Mouse (Mus musculus) heart, embryonic 16.5 days (tissue): ENCODE data around the gene Herc3. TPM values are rescaled to one million over a fixed set of nuclear protein-coding genes. Genes with fewer than 3 reads are reported as not detected.
"Not testable (repeated sequence)": the region's sequence is repeated elsewhere in the genome, so short reads cannot be mapped to it uniquely, and the experiment has no call there.

Source experiments
- ATAC-seq: fragments of 200-750 bp; cut with Nextera tagmentation; replicated peaks from 2 replicates; pipeline ENCODE4 v1.8.0; 2017; ENCODE audit warnings: moderate number of reproducible peaks; ENCODE audit not compliant: insufficient read depth, low FRiP score; ENCODE audit errors: extremely low read depth
- H3K27ac ChIP-seq: fragments of 300-500 bp; sonication (generic); 2 replicates; pipeline ENCODE4 v1.5.1; 2014; ENCODE audit warnings: mild to moderate bottlenecking, low read length, control low read depth, moderate library complexity
- H3K27me3 ChIP-seq: fragments of 300-500 bp; sonication (generic); 2 replicates; pipeline ENCODE4 v1.6.1; 2014; ENCODE audit warnings: low read length, mixed read lengths; ENCODE audit not compliant: control insufficient read depth, insufficient read depth
- H3K36me3 ChIP-seq: fragments of 300-500 bp; sonication (generic); 2 replicates; pipeline ENCODE4 v1.6.1; 2014; ENCODE audit not compliant: control insufficient read depth, insufficient read depth
- H3K4me1 ChIP-seq: fragments of 300-500 bp; sonication (generic); 2 replicates; pipeline ENCODE4 v1.6.1; 2014; ENCODE audit warnings: low read length, mixed read lengths; ENCODE audit not compliant: control insufficient read depth, insufficient read depth
- H3K4me2 ChIP-seq: fragments of 300-500 bp; sonication (generic); 2 replicates; pipeline ENCODE4 v1.6.1; 2014; ENCODE audit warnings: low read depth, mild to moderate bottlenecking, control low read depth, low read length
- H3K4me3 ChIP-seq: fragments of 300-500 bp; sonication (generic); 2 replicates; pipeline ENCODE4 v1.5.1; 2014; ENCODE audit warnings: mild to moderate bottlenecking, control low read depth, low read length
- H3K9ac ChIP-seq: fragments of 300-500 bp; sonication (generic); 2 replicates; pipeline ENCODE4 v1.6.1; 2014; ENCODE audit warnings: low read length, control low read depth
- H3K9me3 ChIP-seq: fragments of 300-500 bp; sonication (generic); replicated peaks from 2 replicates; pipeline ENCODE4 v1.6.1; 2016; ENCODE audit warnings: low read length; ENCODE audit not compliant: control insufficient read depth
- WGBS: fragments of 180-500 bp; shearing (Covaris S2); extraction: QIAGEN DNeasy Blood & Tissue Kit; methylation state at CpG from one replicate; pipeline ENCODE4 v1.1.7; 2014; 5-methylcytosine and 5-hydroxymethylcytosine counted together
- polyA plus RNA-seq: library from polyadenylated mRNA; unstranded; fragments of >200 nt; fragmentation: Nextera tagmentation; extraction: Ambion mirVana; gene quantifications from 2 replicates; pipeline ENCODE4 v1.2.1, GENCODE M21; 2015

The Herc3 gene
- polyA plus RNA-seq, 1 experiment from 2014 or later, result 42.4 TPM

- no peaks in the 10 kb centered on the region for H3K9me3 ChIP-seq
- H3K4me1 ChIP-seq, result no peaks in the 10 kb centered on the region
These were observed 16.6 kb downstream of the Herc3 start for GRCm38 (mm10) chr6:58847836-58848235.

DNA sequence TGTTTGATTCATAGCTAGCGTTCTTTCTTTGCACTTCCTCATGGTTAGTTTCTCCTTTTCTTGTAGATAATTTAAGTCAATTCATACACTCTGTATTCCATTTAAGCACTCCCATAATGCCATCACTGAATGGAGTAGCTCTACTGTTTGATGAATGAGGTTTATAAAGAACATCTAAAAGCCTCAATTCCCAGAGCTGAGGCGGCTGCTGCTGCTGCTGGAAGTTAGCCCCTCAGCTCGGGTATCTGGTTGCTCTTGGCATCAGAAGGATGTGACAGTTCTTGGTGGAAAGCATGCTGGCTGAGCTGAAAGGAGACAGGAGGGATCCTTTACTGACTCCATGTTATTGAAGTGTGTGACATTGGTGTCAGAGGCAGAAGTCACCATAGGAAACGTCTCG is 18.1 kb downstream of the Herc3 start:
- ATAC-seq, result no peak
- 76% methylated on average over 5 of the region's 5 CpGs for WGBS
- H3K4me2 ChIP-seq, result no peak overlapping the region

More at GRCm38 (mm10) chr6:58847836-58848235, 16.6 kb downstream of the Herc3 start:
- WGBS, result 79% methylated on average over 5 of the region's 5 CpGs
- Histone ChIP-seq H3K9ac (no peak overlapping the region), H3K36me3 (peaks cover 9% of the 10 kb centered on the region; the same call in 1 of the 2 replicates), H3K27me3 (no peaks in the 10 kb centered on the region), H3K27ac (no peak overlapping the region), H3K4me3 (no peak overlapping the region), H3K4me2 (no peak overlapping the region)
- no peak for ATAC-seq

GRCm38 (mm10) chr6:58855676-58856367 is 24.6 kb downstream of the Herc3 start:
- H3K27ac ChIP-seq, result no peak overlapping the region
- ATAC-seq, result no peak
- H3K9me3 ChIP-seq, result no peaks in the 10 kb centered on the region
- WGBS, result 85% methylated on average over 10 of the region's 10 CpGs
- no peak overlapping the region for H3K4me2 ChIP-seq
- peaks cover 9% of the 10 kb centered on the region for H3K4me1 ChIP-seq
- peaks cover 16% of the 10 kb centered on the region; the same call in 1 of the 2 replicates for H3K36me3 ChIP-seq
- no peak overlapping the region for H3K4me3 ChIP-seq
- H3K9ac ChIP-seq, result no peak overlapping the region
- H3K27me3 ChIP-seq, result no peaks in the 10 kb centered on the region

More for the DNA sequence above, 18.1 kb downstream of the Herc3 start:
- Histone ChIP-seq H3K4me1 (no peaks in the 10 kb centered on the region), H3K9me3 (no peaks in the 10 kb centered on the region), H3K9ac (no peak overlapping the region), H3K27me3 (no peaks in the 10 kb centered on the region), H3K36me3 (peaks cover 9% of the 10 kb centered on the region; the same call in 1 of the 2 replicates), H3K27ac (no peak overlapping the region), H3K4me3 (no peak overlapping the region)

DNA sequence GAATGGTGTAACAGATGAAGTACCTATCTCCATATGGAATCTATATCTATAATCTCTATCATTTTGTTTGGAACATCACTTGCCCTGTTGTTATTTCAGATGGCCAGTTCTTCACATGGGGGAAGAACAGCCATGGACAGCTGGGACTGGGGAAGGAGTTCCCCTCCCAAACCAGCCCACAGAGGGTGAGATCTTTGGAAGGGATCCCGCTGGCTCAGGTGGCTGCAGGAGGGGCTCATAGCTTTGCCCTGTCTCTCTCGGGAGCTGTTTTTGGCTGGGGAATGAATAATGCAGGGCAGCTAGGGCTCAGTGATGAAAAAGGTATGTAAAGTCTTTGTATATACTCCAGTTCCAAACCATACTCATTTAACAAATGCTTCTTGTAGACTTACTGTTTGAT is 25.2 kb downstream of the Herc3 start:
- H3K27ac ChIP-seq, result peak overlapping the region; percentile 34

GRCm38 (mm10) chr6:58859517-58859916 is 28.3 kb downstream of the Herc3 start:
- no peaks in the 10 kb centered on the region for H3K27me3 ChIP-seq
- H3K36me3 ChIP-seq, result peaks cover 14% of the 10 kb centered on the region; the same call in 1 of the 2 replicates
- no peak overlapping the region for H3K4me2 ChIP-seq
- no peak overlapping the region for H3K9ac ChIP-seq
- H3K27ac ChIP-seq, result no peak overlapping the region
- WGBS, result 84% methylated on average over 4 of the region's 4 CpGs
- H3K9me3 ChIP-seq, result no peaks in the 10 kb centered on the region
- no peak overlapping the region for H3K4me3 ChIP-seq
- ATAC-seq, result no peak
- peaks cover 18% of the 10 kb centered on the region for H3K4me1 ChIP-seq

More for the DNA sequence above, 25.2 kb downstream of the Herc3 start:
- Histone ChIP-seq H3K4me2 (no peak overlapping the region), H3K4me1 (peaks cover 9% of the 10 kb centered on the region), H3K4me3 (no peak overlapping the region), H3K9me3 (no peaks in the 10 kb centered on the region), H3K36me3 (peaks cover 15% of the 10 kb centered on the region; the same call in 1 of the 2 replicates), H3K9ac (no peak overlapping the region), H3K27me3 (no peaks in the 10 kb centered on the region)
- ATAC-seq, result 0 out of 2 replicates have a peak, but pooled peaks have one; percentile 10
- WGBS, result 50% methylated on average over 2 of the region's 2 CpGs

GRCm38 (mm10) chr6:58862446-58862993 is 31.3 kb downstream of the Herc3 start:
- Histone ChIP-seq H3K36me3 (peaks cover 14% of the 10 kb centered on the region; the same call in 1 of the 2 replicates), H3K4me1 (peaks cover 15% of the 10 kb centered on the region), H3K9me3 (no peaks in the 10 kb centered on the region), H3K9ac (no peak overlapping the region), H3K4me3 (peak overlapping the region; percentile 36; the same call in 1 of the 2 replicates), H3K27me3 (no peaks in the 10 kb centered on the region), H3K4me2 (peak overlapping the region; percentile 25; the same call in 1 of the 2 replicates), H3K27ac (peak overlapping the region; percentile 85)
- WGBS, result 35% methylated on average over 9 of the region's 9 CpGs
- peak; percentile 95 for ATAC-seq

DNA sequence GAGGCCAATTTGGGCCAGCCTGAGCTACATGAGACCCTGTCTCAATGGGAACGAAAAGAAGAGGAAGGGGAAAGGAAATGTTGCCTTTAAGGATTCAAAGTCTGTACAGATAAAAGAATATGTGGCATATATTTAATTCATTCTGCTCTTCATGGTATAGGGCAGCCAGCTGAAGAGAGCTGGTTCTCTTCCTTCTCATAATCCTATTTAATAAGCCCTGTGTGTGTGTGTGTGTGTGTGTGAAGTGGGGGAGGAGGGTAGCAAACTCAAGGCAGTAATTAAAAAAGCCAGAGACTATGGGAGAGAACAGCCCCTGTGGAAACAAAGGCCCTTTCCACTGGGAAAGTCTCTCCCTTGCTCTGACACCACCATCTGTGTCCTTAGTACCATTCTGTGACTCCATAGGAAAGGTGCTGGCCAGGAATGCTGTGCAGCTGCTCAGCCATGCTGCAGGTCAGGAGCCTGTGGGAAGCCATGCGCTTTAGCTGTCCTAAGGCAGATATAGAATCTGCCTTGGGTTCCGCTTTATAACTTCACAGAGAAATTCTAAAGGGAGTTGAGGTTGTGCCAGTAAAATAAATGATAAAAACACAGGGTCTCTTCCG is 32.5 kb downstream of the Herc3 start:
- H3K9ac ChIP-seq, result peak overlapping the region; percentile 67
- no peaks in the 10 kb centered on the region for H3K27me3 ChIP-seq
- 71% methylated on average over 4 of the region's 4 CpGs for WGBS
- H3K9me3 ChIP-seq, result no peaks in the 10 kb centered on the region
- peak overlapping the region; percentile 42 for H3K4me3 ChIP-seq
- no peak for ATAC-seq
- H3K4me2 ChIP-seq, result peak overlapping the region; percentile 55
- peaks cover 14% of the 10 kb centered on the region; the same call in 1 of the 2 replicates for H3K36me3 ChIP-seq
- peaks cover 27% of the 10 kb centered on the region for H3K4me1 ChIP-seq
- H3K27ac ChIP-seq, result peak overlapping the region; percentile 82

GRCm38 (mm10) chr6:58867858-58868257 is 36.6 kb downstream of the Herc3 start:
- ATAC-seq, H3K27me3 ChIP-seq, H3K4me3 ChIP-seq, H3K9ac ChIP-seq, H3K9me3 ChIP-seq, H3K36me3 ChIP-seq: not testable (repeated sequence)
- Histone ChIP-seq H3K4me1 (peaks cover 24% of the 10 kb centered on the region), H3K27ac (peak overlapping the region; percentile 70), H3K4me2 (peak overlapping the region; percentile 36; the same call in 1 of the 2 replicates)
- 53% methylated on average over 6 of the region's 6 CpGs for WGBS

DNA sequence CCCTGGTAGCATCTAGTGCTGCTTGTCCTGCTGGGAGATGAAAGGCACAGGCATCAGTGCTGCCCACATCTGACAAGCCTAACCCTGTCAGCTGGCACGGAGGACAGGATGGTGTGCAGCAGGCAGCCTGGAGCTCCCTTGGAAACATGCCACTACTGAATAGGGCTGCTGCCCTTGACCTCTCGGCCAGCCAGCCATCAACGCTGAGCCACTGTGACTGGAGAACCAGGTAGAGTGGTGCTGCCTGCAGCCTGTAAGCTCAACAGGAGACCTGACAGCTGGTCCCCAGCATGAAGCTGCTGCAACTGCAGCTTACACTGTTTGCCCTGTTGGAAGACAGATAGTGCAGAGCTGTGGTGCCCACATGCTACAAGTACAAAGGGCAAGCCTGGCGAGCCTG is 48.3 kb downstream of the Herc3 start:
- no peak overlapping the region for H3K9ac ChIP-seq
- H3K4me3 ChIP-seq, result no peak overlapping the region
- H3K27me3 ChIP-seq, result no peaks in the 10 kb centered on the region
- no peak overlapping the region for H3K4me2 ChIP-seq
- 0 out of 2 replicates have a peak overlapping the region, but pooled peaks have one; percentile 28 for H3K27ac ChIP-seq
- peak; percentile 79 for ATAC-seq
- H3K4me1 ChIP-seq, result peaks cover 8% of the 10 kb centered on the region
- peaks cover 12% of the 10 kb centered on the region for H3K36me3 ChIP-seq
- 34% methylated on average over 4 of the region's 4 CpGs for WGBS
- H3K9me3 ChIP-seq, result no peaks in the 10 kb centered on the region
